Mouse (Mus musculus): Measurements from ENCODE around the gene Rbfox1. TPM values are rescaled to one million over a fixed set of nuclear protein-coding genes. Genes with fewer than 3 reads are reported as not detected.

Gene Rbfox1
- polyA plus RNA-seq, 1 experiment from 2014 or later = 125 TPM

- Histone ChIP-seq H3K9me3 (ENCODE audit: control insufficient read depth, low read length) (no peaks in the 10 kb centered on the region), H3K9ac (replicated peaks; ENCODE audit: low read length) (no peak overlapping the region), H3K27me3 (ENCODE audit: control insufficient read depth, insufficient read depth, low read length) (no peaks in the 10 kb centered on the region), H3K4me1 (ENCODE audit: control insufficient read depth, insufficient read depth, low read length) (no peaks in the 10 kb centered on the region), H3K36me3 (ENCODE audit: control insufficient read depth, insufficient read depth, low read length) (no peaks in the 10 kb centered on the region), H3K27ac (replicated peaks; ENCODE audit: low read depth, low read length) (no peak overlapping the region), H3K4me3 (replicated peaks; ENCODE audit: low read depth, low read length) (no peak overlapping the region), H3K4me2 (ENCODE audit: low read length) (no peak overlapping the region)
- WGBS = 95% methylated on average over 2 of the region's 2 CpGs
- DNase-seq (no peak), ATAC-seq (ENCODE audit: low FRiP score, low TSS enrichment) (no peak)
Observed at GRCm38 (mm10) chr16:6232966-6233365, 347.8 kb downstream of the Rbfox1 start.

GRCm38 (mm10) chr16:6241393-6241792 lies 356.2 kb downstream of the Rbfox1 start:
- Histone ChIP-seq H3K4me1 (ENCODE audit: control insufficient read depth, insufficient read depth, low read length) (0 out of 2 replicates have a peak, but pooled peaks cover 5% of the 10 kb centered on the region), H3K4me3 (replicated peaks; ENCODE audit: low read depth, low read length) (no peak overlapping the region), H3K9ac (replicated peaks; ENCODE audit: low read length) (no peak overlapping the region), H3K27ac (replicated peaks; ENCODE audit: low read depth, low read length) (no peak overlapping the region), H3K4me2 (ENCODE audit: low read length) (no peak overlapping the region), H3K9me3 (ENCODE audit: control insufficient read depth, low read length) (no peaks in the 10 kb centered on the region), H3K36me3 (ENCODE audit: control insufficient read depth, insufficient read depth, low read length) (no peaks in the 10 kb centered on the region), H3K27me3 (ENCODE audit: control insufficient read depth, insufficient read depth, low read length) (no peaks in the 10 kb centered on the region)
- DNase-seq = no peak
- ATAC-seq (ENCODE audit: low FRiP score, low TSS enrichment) = no peak
- 98% methylated on average over 4 of the region's 4 CpGs for WGBS

DNA sequence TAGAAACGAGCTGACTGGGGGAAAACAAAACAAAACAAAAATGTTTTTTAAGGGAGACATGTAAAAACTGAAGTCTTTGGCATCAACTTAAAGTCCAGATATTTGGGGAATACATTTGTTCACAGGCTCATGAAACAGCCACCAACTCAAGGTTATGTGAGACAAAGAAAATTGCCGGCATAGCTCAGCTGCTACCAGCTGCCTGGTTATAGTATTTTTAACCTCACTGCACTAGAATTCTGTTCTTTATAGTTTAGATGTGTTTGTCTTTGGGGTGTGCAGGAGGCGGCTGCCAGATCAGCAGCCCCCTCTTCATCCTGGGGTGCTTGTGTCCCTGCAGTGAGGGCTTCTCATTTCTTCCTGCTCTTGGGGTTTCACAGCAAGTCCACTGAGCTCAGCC lies 357.3 kb downstream of the Rbfox1 start:
- Histone ChIP-seq H3K36me3 (ENCODE audit: control insufficient read depth, insufficient read depth, low read length) (no peaks in the 10 kb centered on the region), H3K27ac (replicated peaks; ENCODE audit: low read depth, low read length) (no peak overlapping the region), H3K4me3 (replicated peaks; ENCODE audit: low read depth, low read length) (no peak overlapping the region), H3K4me1 (ENCODE audit: control insufficient read depth, insufficient read depth, low read length) (0 out of 2 replicates have a peak, but pooled peaks cover 5% of the 10 kb centered on the region), H3K9me3 (ENCODE audit: control insufficient read depth, low read length) (no peaks in the 10 kb centered on the region), H3K4me2 (ENCODE audit: low read length) (no peak overlapping the region), H3K27me3 (ENCODE audit: control insufficient read depth, insufficient read depth, low read length) (no peaks in the 10 kb centered on the region), H3K9ac (replicated peaks; ENCODE audit: low read length) (no peak overlapping the region)
- DNase-seq (no peak), ATAC-seq (ENCODE audit: low FRiP score, low TSS enrichment) (no peak)
- WGBS = 86% methylated on average over 3 of the region's 3 CpGs

- Histone ChIP-seq H3K4me1 (ENCODE audit: control insufficient read depth, insufficient read depth, low read length) (0 out of 2 replicates have a peak, but pooled peaks cover 5% of the 10 kb centered on the region), H3K9ac (replicated peaks; ENCODE audit: low read length) (no peak overlapping the region), H3K9me3 (ENCODE audit: control insufficient read depth, low read length) (no peaks in the 10 kb centered on the region), H3K27ac (replicated peaks; ENCODE audit: low read depth, low read length) (no peak overlapping the region), H3K27me3 (ENCODE audit: control insufficient read depth, insufficient read depth, low read length) (no peaks in the 10 kb centered on the region), H3K4me3 (replicated peaks; ENCODE audit: low read depth, low read length) (no peak overlapping the region), H3K4me2 (ENCODE audit: low read length) (no peak overlapping the region), H3K36me3 (ENCODE audit: control insufficient read depth, insufficient read depth, low read length) (no peaks in the 10 kb centered on the region)
- DNase-seq = no peak
- 48% methylated on average over 4 of the region's 4 CpGs for WGBS
- no peak for ATAC-seq (ENCODE audit: low FRiP score, low TSS enrichment)
Observed at GRCm38 (mm10) chr16:6247569-6247968, 362.4 kb downstream of the Rbfox1 start.

GRCm38 (mm10) chr16:6264557-6264956 lies 379.4 kb downstream of the Rbfox1 start:
- no peak overlapping the region for H3K9ac ChIP-seq (replicated peaks; ENCODE audit: low read length)
- H3K4me3 ChIP-seq (replicated peaks; ENCODE audit: low read depth, low read length) = no peak overlapping the region
- no peaks in the 10 kb centered on the region for H3K27me3 ChIP-seq (ENCODE audit: control insufficient read depth, insufficient read depth, low read length)
- WGBS = 42% methylated on average over 8 of the region's 8 CpGs
- ATAC-seq (ENCODE audit: low FRiP score, low TSS enrichment) (no peak), DNase-seq (no peak)
- H3K4me1 ChIP-seq (ENCODE audit: control insufficient read depth, insufficient read depth, low read length) = 0 out of 2 replicates have a peak, but pooled peaks cover 4% of the 10 kb centered on the region
- H3K36me3 ChIP-seq (ENCODE audit: control insufficient read depth, insufficient read depth, low read length) = no peaks in the 10 kb centered on the region
- no peak overlapping the region for H3K4me2 ChIP-seq (ENCODE audit: low read length)
- H3K27ac ChIP-seq (replicated peaks; ENCODE audit: low read depth, low read length) = no peak overlapping the region
- no peaks in the 10 kb centered on the region for H3K9me3 ChIP-seq (ENCODE audit: control insufficient read depth, low read length)

DNA sequence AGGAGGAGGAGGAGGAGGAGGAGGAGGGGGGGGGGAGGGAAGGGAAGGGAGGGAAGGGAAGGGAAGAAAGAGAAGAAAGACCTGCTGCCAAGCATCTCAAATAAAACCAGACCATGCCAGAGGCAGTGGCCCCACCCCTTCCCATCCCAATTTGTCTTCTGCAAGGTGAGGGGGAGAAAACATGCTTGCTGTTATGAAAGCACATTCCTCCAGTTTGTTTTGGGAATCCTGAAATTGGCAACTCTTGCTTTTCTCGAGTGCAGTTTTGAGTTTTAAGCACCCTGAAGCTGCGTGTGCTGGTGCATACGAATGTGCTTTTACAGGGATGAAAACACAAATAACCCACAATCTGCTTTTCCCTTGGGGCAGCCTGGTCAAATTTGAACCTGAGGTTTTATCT lies 380.5 kb downstream of the Rbfox1 start:
- no peak overlapping the region for H3K4me2 ChIP-seq (ENCODE audit: low read length)
- H3K36me3 ChIP-seq (ENCODE audit: control insufficient read depth, insufficient read depth, low read length) = no peaks in the 10 kb centered on the region
- no peak overlapping the region for H3K4me3 ChIP-seq (replicated peaks; ENCODE audit: low read depth, low read length)
- ATAC-seq (ENCODE audit: low FRiP score, low TSS enrichment) (no peak), DNase-seq (no peak)
- no peaks in the 10 kb centered on the region for H3K27me3 ChIP-seq (ENCODE audit: control insufficient read depth, insufficient read depth, low read length)
- WGBS = 84% methylated on average over 3 of the region's 3 CpGs
- H3K9me3 ChIP-seq (ENCODE audit: control insufficient read depth, low read length) = no peaks in the 10 kb centered on the region
- no peak overlapping the region for H3K9ac ChIP-seq (replicated peaks; ENCODE audit: low read length)
- H3K27ac ChIP-seq (replicated peaks; ENCODE audit: low read depth, low read length) = no peak overlapping the region
- 0 out of 2 replicates have a peak, but pooled peaks cover 4% of the 10 kb centered on the region for H3K4me1 ChIP-seq (ENCODE audit: control insufficient read depth, insufficient read depth, low read length)

- H3K9me3 ChIP-seq (ENCODE audit: control insufficient read depth, low read length) = no peaks in the 10 kb centered on the region
- H3K4me1 ChIP-seq (ENCODE audit: control insufficient read depth, insufficient read depth, low read length) = no peaks in the 10 kb centered on the region
- 80% methylated on average over 7 of the region's 7 CpGs for WGBS
- no peak overlapping the region for H3K9ac ChIP-seq (replicated peaks; ENCODE audit: low read length)
- no peak for ATAC-seq (ENCODE audit: low FRiP score, low TSS enrichment)
- H3K36me3 ChIP-seq (ENCODE audit: control insufficient read depth, insufficient read depth, low read length) = no peaks in the 10 kb centered on the region
- no peak overlapping the region for H3K4me3 ChIP-seq (replicated peaks; ENCODE audit: low read depth, low read length)
- H3K27me3 ChIP-seq (ENCODE audit: control insufficient read depth, insufficient read depth, low read length) = no peaks in the 10 kb centered on the region
- no peak overlapping the region for H3K4me2 ChIP-seq (ENCODE audit: low read length)
- H3K27ac ChIP-seq (replicated peaks; ENCODE audit: low read depth, low read length) = no peak overlapping the region
- DNase-seq = no peak
Observed at GRCm38 (mm10) chr16:6271596-6272370, 386.6 kb downstream of the Rbfox1 start.

DNA sequence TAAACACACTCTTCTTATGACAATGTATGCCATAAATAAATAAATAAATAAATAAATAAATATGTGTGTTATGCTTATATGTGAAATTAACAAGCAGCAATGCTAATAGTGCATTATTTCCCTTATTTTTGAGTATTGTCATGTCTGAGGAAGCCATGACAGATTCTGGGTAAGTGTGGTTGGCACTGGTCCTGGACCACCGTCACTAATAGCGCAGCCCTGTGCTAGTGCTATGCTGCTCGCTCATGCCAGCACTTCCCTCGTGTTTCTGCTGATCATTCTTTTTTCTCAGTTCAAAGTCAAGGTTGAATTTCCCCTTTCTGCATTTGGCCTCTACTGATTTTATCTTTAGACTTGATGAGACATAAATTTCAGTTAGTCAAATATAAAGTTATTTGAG lies 398.3 kb downstream of the Rbfox1 start:
- ATAC-seq (ENCODE audit: low FRiP score, low TSS enrichment) = no peak
- Histone ChIP-seq H3K27ac (replicated peaks; ENCODE audit: low read depth, low read length) (no peak overlapping the region), H3K27me3 (ENCODE audit: control insufficient read depth, insufficient read depth, low read length) (no peaks in the 10 kb centered on the region), H3K4me2 (ENCODE audit: low read length) (no peak overlapping the region), H3K36me3 (ENCODE audit: control insufficient read depth, insufficient read depth, low read length) (no peaks in the 10 kb centered on the region), H3K4me3 (replicated peaks; ENCODE audit: low read depth, low read length) (no peak overlapping the region), H3K9ac (replicated peaks; ENCODE audit: low read length) (no peak overlapping the region), H3K4me1 (ENCODE audit: control insufficient read depth, insufficient read depth, low read length) (peaks cover 3% of the 10 kb centered on the region; the same call in 1 of the 2 replicates), H3K9me3 (ENCODE audit: control insufficient read depth, low read length) (no peaks in the 10 kb centered on the region)
- DNase-seq = no peak
- WGBS = 92% methylated on average over 4 of the region's 4 CpGs

- ATAC-seq (ENCODE audit: low FRiP score, low TSS enrichment) = no peak
- Histone ChIP-seq H3K36me3 (ENCODE audit: control insufficient read depth, insufficient read depth, low read length) (no peaks in the 10 kb centered on the region), H3K4me1 (ENCODE audit: control insufficient read depth, insufficient read depth, low read length) (peaks cover 3% of the 10 kb centered on the region; the same call in 1 of the 2 replicates), H3K9ac (replicated peaks; ENCODE audit: low read length) (no peak overlapping the region), H3K4me2 (ENCODE audit: low read length) (no peak overlapping the region), H3K4me3 (replicated peaks; ENCODE audit: low read depth, low read length) (no peak overlapping the region), H3K9me3 (ENCODE audit: control insufficient read depth, low read length) (no peaks in the 10 kb centered on the region), H3K27me3 (ENCODE audit: control insufficient read depth, insufficient read depth, low read length) (no peaks in the 10 kb centered on the region), H3K27ac (replicated peaks; ENCODE audit: low read depth, low read length) (no peak overlapping the region)
- WGBS = 60% methylated on average over 4 of the region's 4 CpGs
- no peak for DNase-seq
Observed at GRCm38 (mm10) chr16:6284317-6284716, 399.2 kb downstream of the Rbfox1 start.

Measured in midbrain, embryonic 14.5 days (tissue).